Mouse (Mus musculus) left cerebral cortex, adult 2 months (tissue): Measurements from ENCODE around the gene Ube2g2. TPM values are rescaled to one million over a fixed set of nuclear protein-coding genes. Genes with fewer than 3 reads are reported as not detected.
A peak's percentile ranks its signal among the peaks of the same experiment; 100 is the strongest.

Source experiments
- DNase-seq, 2 experiments: peaks; one replicate each; pipeline ENCODE4 v3.0.0; 2021 to 2022; ENCODE audit warnings: low spot score in 2 of 2, mixed read lengths in 1 of 2; ENCODE audit errors: extremely low spot score in 1 of 2
- H3K27ac ChIP-seq: fragments of 200-600 bp; 2 replicates; pipeline ENCODE4 v1.8.1; 2022
- H3K4me3 ChIP-seq: fragments of 200-600 bp; 2 replicates; pipeline ENCODE4 v1.8.1; 2022
- CTCF ChIP-seq: fragments of 200-600 bp; IDR thresholded peaks from 2 replicates; pipeline ENCODE4 v1.8.1; 2022; ENCODE audit warnings: antibody characterized with exemption, mild to moderate bottlenecking, moderate library complexity
- intact Hi-C: fragments of 180-260 bp; cut with DNase I; formaldehyde crosslinking; loops from one replicate; pipeline ENCODE4 v1.15.1; 2025
- total RNA-seq, 2 experiments: library from RNA; stranded (reverse); gene quantifications; 2 replicates each; pipeline ENCODE4 v1.2.3; 2021

Ube2g2 gene
- total RNA-seq, 2 experiments from 2014 or later = 47.4 to 48.0 TPM

GRCm38 (mm10) chr10:77588036-77588435 is 34.0 kb upstream of the Ube2g2 start:
- Histone ChIP-seq H3K27ac (peak overlapping the region; percentile 32; the same call in 1 of the 2 replicates), H3K4me3 (no peak overlapping the region)
- intact Hi-C loops = no loop called here
- no peak for TF ChIP-seq CTCF
- no peak for DNase-seq

- intact Hi-C loops = no loop called here
- DNase-seq = no peak
- Histone ChIP-seq H3K4me3 (no peak overlapping the region), H3K27ac (peak overlapping the region; percentile 47)
- TF ChIP-seq CTCF = no peak
Observed at GRCm38 (mm10) chr10:77589117-77589516, 33.0 kb upstream of the Ube2g2 start.

GRCm38 (mm10) chr10:77589749-77590148 is 32.3 kb upstream of the Ube2g2 start:
- no peak for DNase-seq
- peak overlapping the region; percentile 18; the same call in 1 of the 2 replicates for H3K27ac ChIP-seq
- intact Hi-C loops = loop anchor here (10.0 kb wide), 1 partner anchor 165 kb away; no protein-coding TSS in a partner anchor
- no peak for TF ChIP-seq CTCF
- H3K4me3 ChIP-seq = no peak overlapping the region

GRCm38 (mm10) chr10:77590812-77591211 is 31.3 kb upstream of the Ube2g2 start:
- peak; percentile 70 for TF ChIP-seq CTCF
- DNase-seq = peak; percentile 54 to 59
- Histone ChIP-seq H3K4me3 (no peak overlapping the region), H3K27ac (peak overlapping the region; percentile 72)
- intact Hi-C loops = loop anchor here (1.0 to 10.0 kb wide), 2 partner anchors 15 to 166 kb away; partner anchors contain the start of genes Gm49325 and Sumo3

GRCm38 (mm10) chr10:77591546-77591945 is 30.5 kb upstream of the Ube2g2 start:
- TF ChIP-seq CTCF = no peak
- peak; percentile 59 to 74 for DNase-seq
- peak overlapping the region; percentile 72 for H3K27ac ChIP-seq
- intact Hi-C loops = loop anchor here (1.0 to 10.0 kb wide), 2 partner anchors 15 to 167 kb away; partner anchors contain the start of genes Gm49325 and Sumo3
- H3K4me3 ChIP-seq = no peak overlapping the region

GRCm38 (mm10) chr10:77596060-77596459 is 26.0 kb upstream of the Ube2g2 start:
- peak overlapping the region; percentile 36; the same call in 1 of the 2 replicates for H3K27ac ChIP-seq
- intact Hi-C loops = loop anchor here (10.0 kb wide), 1 partner anchor 171 kb away; no protein-coding TSS in a partner anchor
- no peak for DNase-seq
- no peak for TF ChIP-seq CTCF
- H3K4me3 ChIP-seq = no peak overlapping the region

- no peak overlapping the region for H3K27ac ChIP-seq
- intact Hi-C loops = no loop called here
- H3K4me3 ChIP-seq = no peak overlapping the region
- DNase-seq = no peak
- no peak for TF ChIP-seq CTCF
Observed at GRCm38 (mm10) chr10:77603021-77603420, 19.1 kb upstream of the Ube2g2 start.

- peak; percentile 49 for TF ChIP-seq CTCF
- Histone ChIP-seq H3K4me3 (no peak overlapping the region), H3K27ac (no peak overlapping the region)
- no peak for DNase-seq
- intact Hi-C loops = no loop called here
Observed at GRCm38 (mm10) chr10:77604111-77604510, 18.0 kb upstream of the Ube2g2 start.

- TF ChIP-seq CTCF = no peak
- no peak for DNase-seq
- intact Hi-C loops = no loop called here
- no peak overlapping the region for H3K27ac ChIP-seq
- H3K4me3 ChIP-seq = no peak overlapping the region
Observed at GRCm38 (mm10) chr10:77604958-77605357, 17.1 kb upstream of the Ube2g2 start.

- Histone ChIP-seq H3K27ac (peak overlapping the region; percentile 96), H3K4me3 (peak overlapping the region; percentile 94; the same call in 1 of the 2 replicates)
- intact Hi-C loops = no loop called here
- DNase-seq = no peak
- TF ChIP-seq CTCF = peak; percentile 54
Observed at GRCm38 (mm10) chr10:77605368-77605767, 16.7 kb upstream of the Ube2g2 start.

- Histone ChIP-seq H3K4me3 (peak within 1 kb of the TSS; percentile 94), H3K27ac (peak within 1 kb of the TSS; percentile 96)
- TF ChIP-seq CTCF = no peak
- peak; percentile 92 to 94 for DNase-seq
- intact Hi-C loops = loop anchor here (1.0 kb wide), 1 partner anchor 15 kb away; no protein-coding TSS in a partner anchor
Observed at GRCm38 (mm10) chr10:77605908-77606826, 15.9 kb upstream of the Ube2g2 start, which contains the start of the genes Sumo3 and Gm49325. TSS of gene Sumo3 (plus strand) at chr10:77606097. TSS of gene Gm49325 (plus strand) at chr10:77606197.

- no peak for DNase-seq
- intact Hi-C loops = loop anchor here (1.0 kb wide), 1 partner anchor 16 kb away; no protein-coding TSS in a partner anchor
- TF ChIP-seq CTCF = no peak
- Histone ChIP-seq H3K4me3 (peak overlapping the region; percentile 94), H3K27ac (peak overlapping the region; percentile 96)
Observed at GRCm38 (mm10) chr10:77606855-77607254, 15.2 kb upstream of the Ube2g2 start.
